ENCODE assay signal across 8 mouse cellular contexts in genomic region chr6:125164672-125165327, GRCm38 (mm10). TPM values are rescaled to one million over a fixed set of nuclear protein-coding genes. Genes with fewer than 3 reads are reported as not detected.
A peak's percentile ranks its signal among the peaks of the same experiment; 100 is the strongest.
DNase-seq lines count a peak whose midpoint lies in the region; ATAC-seq and TF ChIP-seq lines count a peak whose summit lies in the region.

No protein-coding gene starts in this region.

- TF ChIP-seq EP300 in stomach, postnatal 0 days (optimal IDR thresholded peaks at IDR 0.05): no peak

- H3K4me3 ChIP-seq in layer of hippocampus, adult 2 months: peak overlapping the region; percentile 99
- H3K4me3 ChIP-seq in hindbrain, postnatal 0 days (ENCODE audit: low read length): peak overlapping the region; percentile 65
- peak overlapping the region; percentile 96 for H3K4me3 ChIP-seq in limb, embryonic 14.5 days (replicated peaks; ENCODE audit: low read length)
- peak overlapping the region; percentile 80 for H3K4me3 ChIP-seq in midbrain, embryonic 14.5 days (replicated peaks; ENCODE audit: low read depth, low read length)
- peak overlapping the region; percentile 84 for H3K4me3 ChIP-seq in stomach, postnatal 0 days (ENCODE audit: low read depth, low read length)

- peaks cover 23% of the 10 kb centered on the region; the same call in 1 of the 2 replicates for H3K4me1 ChIP-seq in hindbrain, postnatal 0 days (ENCODE audit: insufficient read depth, low read length)
- H3K4me1 ChIP-seq in limb, embryonic 14.5 days (ENCODE audit: control insufficient read depth, insufficient read depth, low read length): peaks cover 28% of the 10 kb centered on the region
- H3K4me1 ChIP-seq in midbrain, embryonic 14.5 days (ENCODE audit: control insufficient read depth, insufficient read depth, low read length): peaks cover 27% of the 10 kb centered on the region
- peaks cover 10% of the 10 kb centered on the region for H3K4me1 ChIP-seq in stomach, postnatal 0 days (replicated peaks; ENCODE audit: control insufficient read depth, insufficient read depth)

- DNase-seq in layer of hippocampus, adult 2 months (ENCODE audit: low spot score in 2 of 2): peak in 1 of 2 experiments; percentile 57
- no peak for DNase-seq in layer of hippocampus, adult 9-11 months
- peak; percentile 82 for DNase-seq in cerebellum, adult 9-10 months
- peak; percentile 63 for DNase-seq in gastrocnemius, adult 18-20 months (ENCODE audit: low spot score)
- peak; percentile 84 for DNase-seq in hindbrain, postnatal 0 days (ENCODE audit: low spot score)
- DNase-seq in limb, embryonic 14.5 days (ENCODE audit: low spot score): peak; percentile 75
- peak; percentile 87 for DNase-seq in midbrain, embryonic 14.5 days
- DNase-seq in stomach, postnatal 0 days (ENCODE audit: low spot score): peak; percentile 69

- H3K36me3 ChIP-seq in hindbrain, postnatal 0 days (ENCODE audit: insufficient read depth, low read length): peaks cover 32% of the 10 kb centered on the region; the same call in 1 of the 2 replicates
- peaks cover 70% of the 10 kb centered on the region for H3K36me3 ChIP-seq in limb, embryonic 14.5 days (ENCODE audit: control insufficient read depth, insufficient read depth, low read length)
- peaks cover 61% of the 10 kb centered on the region for H3K36me3 ChIP-seq in midbrain, embryonic 14.5 days (ENCODE audit: control insufficient read depth, insufficient read depth, low read length)
- peaks cover 3% of the 10 kb centered on the region for H3K36me3 ChIP-seq in stomach, postnatal 0 days (ENCODE audit: control insufficient read depth, insufficient read depth, low read length)

- no peak for TF ChIP-seq POLR2A in limb, embryonic 14.5 days (IDR thresholded peaks at IDR 0.05; ENCODE audit: borderline replicate concordance, extremely low read depth, insufficient read depth, insufficient read length)

- TF ChIP-seq CTCF in layer of hippocampus, adult 2 months (conservative IDR thresholded peaks at IDR 0.05): no peak
- TF ChIP-seq CTCF in hindbrain, postnatal 0 days (IDR thresholded peaks at IDR 0.05; ENCODE audit: low read depth): no peak
- TF ChIP-seq CTCF in stomach, postnatal 0 days (IDR thresholded peaks at IDR 0.05; ENCODE audit: low read depth): no peak

- H3K4me2 ChIP-seq in hindbrain, postnatal 0 days (ENCODE audit: low read depth, low read length): peak overlapping the region; percentile 77
- H3K4me2 ChIP-seq in limb, embryonic 14.5 days (replicated peaks; ENCODE audit: low read depth, low read length, severe bottlenecking): peak overlapping the region; percentile 91
- H3K4me2 ChIP-seq in midbrain, embryonic 14.5 days (ENCODE audit: low read length): peak overlapping the region; percentile 79
- H3K4me2 ChIP-seq in stomach, postnatal 0 days (replicated peaks; ENCODE audit: low read depth): peak overlapping the region; percentile 86

- H3K27me3 ChIP-seq in hindbrain, postnatal 0 days (ENCODE audit: insufficient read depth, low read length): no peaks in the 10 kb centered on the region
- H3K27me3 ChIP-seq in limb, embryonic 14.5 days (ENCODE audit: control insufficient read depth, insufficient read depth, low read length): no peaks in the 10 kb centered on the region
- H3K27me3 ChIP-seq in midbrain, embryonic 14.5 days (ENCODE audit: control insufficient read depth, insufficient read depth, low read length): no peaks in the 10 kb centered on the region
- H3K27me3 ChIP-seq in stomach, postnatal 0 days (ENCODE audit: control insufficient read depth, insufficient read depth, low read length): no peaks in the 10 kb centered on the region

- under 1% methylated on average over 39 of the region's 39 CpGs for WGBS in hindbrain, postnatal 0 days
- WGBS in limb, embryonic 14.5 days: under 1% methylated on average over 31 of the region's 39 CpGs
- WGBS in midbrain, embryonic 14.5 days: under 1% methylated on average over 38 of the region's 39 CpGs
- WGBS in stomach, postnatal 0 days: 0% methylated on average over 34 of the region's 39 CpGs

- H3K9ac ChIP-seq in hindbrain, postnatal 0 days (replicated peaks; ENCODE audit: low read length): peak overlapping the region; percentile 78
- H3K9ac ChIP-seq in limb, embryonic 14.5 days (ENCODE audit: low read depth, low read length, severe bottlenecking): peak overlapping the region; percentile 96
- H3K9ac ChIP-seq in midbrain, embryonic 14.5 days (replicated peaks; ENCODE audit: low read length): peak overlapping the region; percentile 91
- peak overlapping the region; percentile 84 for H3K9ac ChIP-seq in stomach, postnatal 0 days (ENCODE audit: low read length)

- H3K27ac ChIP-seq in layer of hippocampus, adult 2 months: peak overlapping the region; percentile 98
- H3K27ac ChIP-seq in hindbrain, postnatal 0 days: peak overlapping the region; percentile 90
- peak overlapping the region; percentile 87 for H3K27ac ChIP-seq in limb, embryonic 14.5 days (replicated peaks; ENCODE audit: low read depth, low read length)
- H3K27ac ChIP-seq in midbrain, embryonic 14.5 days (replicated peaks; ENCODE audit: low read depth, low read length): peak overlapping the region; percentile 89
- H3K27ac ChIP-seq in stomach, postnatal 0 days (replicated peaks): peak overlapping the region; percentile 97

- ATAC-seq in hindbrain, postnatal 0 days: peak; percentile 38
- peak; percentile 3; the same call in 1 of the 2 replicates for ATAC-seq in limb, embryonic 14.5 days (ENCODE audit: low FRiP score, low read depth)
- peak; percentile 43 for ATAC-seq in midbrain, embryonic 14.5 days (ENCODE audit: low FRiP score, low TSS enrichment)
- ATAC-seq in stomach, postnatal 0 days (ENCODE audit: low FRiP score, low TSS enrichment): peak; percentile 21

- H3K9me3 ChIP-seq in hindbrain, postnatal 0 days (ENCODE audit: low read length): no peaks in the 10 kb centered on the region
- H3K9me3 ChIP-seq in limb, embryonic 14.5 days (ENCODE audit: control insufficient read depth, low read length): no peaks in the 10 kb centered on the region
- no peaks in the 10 kb centered on the region for H3K9me3 ChIP-seq in midbrain, embryonic 14.5 days (ENCODE audit: control insufficient read depth, low read length)
- no peaks in the 10 kb centered on the region for H3K9me3 ChIP-seq in stomach, postnatal 0 days (ENCODE audit: control insufficient read depth, low read length)

RNA-seq across cellular contexts. Expression of gene Gapdh, which starts 1.5 kb away (rescaled TPM):
- total RNA-seq in layer of hippocampus, adult 2 months (2021): 1,000 to 10,000 TPM; 2,438 to 2,531 TPM
- total RNA-seq in gastrocnemius, adult 18-20 months (2021): over 10,000 TPM in 1 of 2 experiments, 1,000 to 10,000 TPM in 1; 8,476 to 11,435 TPM
- 2,711 and 2,736 TPM in 2 replicates for total RNA-seq in hindbrain, postnatal 0 days (2014; rRNA removed)
- 1,874 and 1,919 TPM in 2 replicates for polyA plus RNA-seq in hindbrain, postnatal 0 days (2015; fragmentation: Nextera tagmentation; extraction: Ambion mirVana)
- polyA plus RNA-seq in limb, embryonic 14.5 days (2012; rRNA removed): 3,758 and 4,454 TPM in 2 replicates
- 1,656 and 1,691 TPM in 2 replicates for polyA plus RNA-seq in limb, embryonic 14.5 days (2014; fragmentation: Nextera tagmentation; extraction: Ambion mirVana)
- 1,501 and 1,547 TPM in 2 replicates for polyA plus RNA-seq in midbrain, embryonic 14.5 days (2014; fragmentation: Nextera tagmentation; extraction: Ambion mirVana)
- polyA plus RNA-seq in stomach, postnatal 0 days (2015; fragmentation: Nextera tagmentation; extraction: Ambion mirVana): 920 and 1,103 TPM in 2 replicates

RNA-seq across cellular contexts. Expression of gene Iffo1, which starts 19.8 kb away (rescaled TPM):
- total RNA-seq in layer of hippocampus, adult 2 months (2021): 10 to 100 TPM; 69.9 to 71.9 TPM
- 1 to 10 TPM; 5.8 to 6.3 TPM for total RNA-seq in gastrocnemius, adult 18-20 months (2021)
- 29.1 and 30.5 TPM in 2 replicates for total RNA-seq in hindbrain, postnatal 0 days (2014; rRNA removed)
- polyA plus RNA-seq in hindbrain, postnatal 0 days (2015; fragmentation: Nextera tagmentation; extraction: Ambion mirVana): 20.3 and 20.6 TPM in 2 replicates
- polyA plus RNA-seq in limb, embryonic 14.5 days (2012; rRNA removed): 64.7 and 78.6 TPM in 2 replicates
- polyA plus RNA-seq in limb, embryonic 14.5 days (2014; fragmentation: Nextera tagmentation; extraction: Ambion mirVana): 25.9 and 34.1 TPM in 2 replicates
- polyA plus RNA-seq in midbrain, embryonic 14.5 days (2014; fragmentation: Nextera tagmentation; extraction: Ambion mirVana): 15.8 and 18.2 TPM in 2 replicates
- 4.4 and 5.7 TPM in 2 replicates for polyA plus RNA-seq in stomach, postnatal 0 days (2015; fragmentation: Nextera tagmentation; extraction: Ambion mirVana)

RNA-seq across cellular contexts. Expression of gene Ncapd2, which starts 26.7 kb away (rescaled TPM):
- 10 to 100 TPM; 24.3 to 28.5 TPM for total RNA-seq in layer of hippocampus, adult 2 months (2021)
- total RNA-seq in gastrocnemius, adult 18-20 months (2021): 1 to 10 TPM; 6.5 to 8.2 TPM
- total RNA-seq in hindbrain, postnatal 0 days (2014; rRNA removed): 47.1 and 56.3 TPM in 2 replicates
- polyA plus RNA-seq in hindbrain, postnatal 0 days (2015; fragmentation: Nextera tagmentation; extraction: Ambion mirVana): 30.3 and 34.1 TPM in 2 replicates
- 250 and 270 TPM in 2 replicates for polyA plus RNA-seq in limb, embryonic 14.5 days (2012; rRNA removed)
- polyA plus RNA-seq in limb, embryonic 14.5 days (2014; fragmentation: Nextera tagmentation; extraction: Ambion mirVana): 82.9 and 96.9 TPM in 2 replicates
- polyA plus RNA-seq in midbrain, embryonic 14.5 days (2014; fragmentation: Nextera tagmentation; extraction: Ambion mirVana): 40.6 and 50.3 TPM in 2 replicates
- 15.3 and 16.6 TPM in 2 replicates for polyA plus RNA-seq in stomach, postnatal 0 days (2015; fragmentation: Nextera tagmentation; extraction: Ambion mirVana)

RNA-seq across cellular contexts. Expression of gene Mrpl51, which starts 26.8 kb away (rescaled TPM):
- total RNA-seq in layer of hippocampus, adult 2 months (2021): 10 to 100 TPM; 70.8 to 75.3 TPM
- total RNA-seq in gastrocnemius, adult 18-20 months (2021): 100 to 1,000 TPM; 212 to 229 TPM
- 20.6 and 40.3 TPM in 2 replicates for total RNA-seq in hindbrain, postnatal 0 days (2014; rRNA removed)
- polyA plus RNA-seq in hindbrain, postnatal 0 days (2015; fragmentation: Nextera tagmentation; extraction: Ambion mirVana): 159 and 163 TPM in 2 replicates
- 56.5 and 75.0 TPM in 2 replicates for polyA plus RNA-seq in limb, embryonic 14.5 days (2012; rRNA removed)
- polyA plus RNA-seq in limb, embryonic 14.5 days (2014; fragmentation: Nextera tagmentation; extraction: Ambion mirVana): 189 and 199 TPM in 2 replicates
- 128 and 141 TPM in 2 replicates for polyA plus RNA-seq in midbrain, embryonic 14.5 days (2014; fragmentation: Nextera tagmentation; extraction: Ambion mirVana)
- 196 and 211 TPM in 2 replicates for polyA plus RNA-seq in stomach, postnatal 0 days (2015; fragmentation: Nextera tagmentation; extraction: Ambion mirVana)

RNA-seq across cellular contexts. Expression of gene Nop2, which starts 33.1 kb away (rescaled TPM):
- 10 to 100 TPM; 30.8 to 31.7 TPM for total RNA-seq in layer of hippocampus, adult 2 months (2021)
- total RNA-seq in gastrocnemius, adult 18-20 months (2021): 10 to 100 TPM; 16.3 to 17.7 TPM
- total RNA-seq in hindbrain, postnatal 0 days (2014; rRNA removed): 33.9 and 34.2 TPM in 2 replicates
- polyA plus RNA-seq in hindbrain, postnatal 0 days (2015; fragmentation: Nextera tagmentation; extraction: Ambion mirVana): 37.3 and 38.8 TPM in 2 replicates
- polyA plus RNA-seq in limb, embryonic 14.5 days (2012; rRNA removed): 43.7 and 48.5 TPM in 2 replicates
- polyA plus RNA-seq in limb, embryonic 14.5 days (2014; fragmentation: Nextera tagmentation; extraction: Ambion mirVana): 54.2 TPM in 2 replicates
- polyA plus RNA-seq in midbrain, embryonic 14.5 days (2014; fragmentation: Nextera tagmentation; extraction: Ambion mirVana): 42.7 and 46.3 TPM in 2 replicates
- polyA plus RNA-seq in stomach, postnatal 0 days (2015; fragmentation: Nextera tagmentation; extraction: Ambion mirVana): 25.0 and 26.6 TPM in 2 replicates
